Comparison of ENCODE assay signal across 13 mouse cellular contexts in genomic region chr5:45323500-45323899, GRCm38 (mm10).
DNase-seq lines count a peak whose midpoint lies in the region; ATAC-seq lines count a peak whose summit lies in the region.
"Had no signal": no experiment of that assay in that cellular context is flagged by ENCODE, and none has a peak within 500 bp of the region (broad histone marks: within the 10 kb centered on the region; RNA-seq: fewer than 3 reads in every experiment).

No protein-coding gene starts in this region.

- no peaks in the 10 kb centered on the region for H3K36me3 ChIP-seq in kidney, embryonic 15.5 days
- H3K36me3 ChIP-seq: embryonic facial prominence, embryonic 13.5 days; forebrain, embryonic 15.5 days had no signal

- ATAC-seq in kidney, embryonic 15.5 days (replicated peaks; ENCODE audit: low FRiP score) = no peak; the same call in 1 of the 2 replicates
- peak; percentile 99 to 100 for ATAC-seq in hematopoietic stem cell, adult 5-6 weeks (replicated peaks in 1 of 2; ENCODE audit: insufficient read depth in 1 of 2, low FRiP score in 2 of 2, low TSS enrichment in 1 of 2, low read depth in 1 of 2, poor library complexity in 2 of 2, severe bottlenecking in 2 of 2)
- ATAC-seq: forebrain, embryonic 15.5 days had no signal

- H3K9me3 ChIP-seq in kidney, embryonic 15.5 days (replicated peaks) = no peaks in the 10 kb centered on the region
- H3K9me3 ChIP-seq: embryonic facial prominence, embryonic 13.5 days; forebrain, embryonic 15.5 days had no signal

- no peak overlapping the region for H3K4me3 ChIP-seq in kidney, embryonic 15.5 days (replicated peaks)
- H3K4me3 ChIP-seq: embryonic facial prominence, embryonic 13.5 days; forebrain, embryonic 15.5 days; myocyte had no signal

- 60% methylated on average over 4 of the region's 4 CpGs for whole genome bisulfite sequencing in kidney, embryonic 15.5 days

- DNase-seq in kidney, adult 18-20 months = peak; percentile 27
- DNase-seq in adrenal gland, adult 8-10 months = peak; percentile 13
- peak; percentile 1 for DNase-seq in lung, postnatal 36 days
- no peak for DNase-seq in embryo, embryonic 10 days (ENCODE audit: low spot score)
- no peak for DNase-seq in layer of hippocampus, adult 9-11 months
- DNase-seq: cerebellum, adult 8-10 months; gastrocnemius, postnatal 25 days had no signal

- H3K27ac ChIP-seq in kidney, embryonic 15.5 days = no peak overlapping the region
- H3K27ac ChIP-seq: embryonic facial prominence, embryonic 13.5 days; forebrain, embryonic 15.5 days; stomach, postnatal 0 days had no signal

- no peaks in the 10 kb centered on the region for H3K27me3 ChIP-seq in kidney, embryonic 15.5 days
- H3K27me3 ChIP-seq: embryonic facial prominence, embryonic 13.5 days; forebrain, embryonic 15.5 days had no signal

- no peak overlapping the region for H3K9ac ChIP-seq in kidney, embryonic 15.5 days
- H3K9ac ChIP-seq: embryonic facial prominence, embryonic 13.5 days; forebrain, embryonic 15.5 days had no signal

- H3K4me2 ChIP-seq in kidney, embryonic 15.5 days = no peak overlapping the region
- H3K4me2 ChIP-seq: embryonic facial prominence, embryonic 13.5 days; forebrain, embryonic 15.5 days had no signal

- H3K4me1 ChIP-seq in kidney, embryonic 15.5 days = no peaks in the 10 kb centered on the region
- H3K4me1 ChIP-seq: embryonic facial prominence, embryonic 13.5 days; forebrain, embryonic 15.5 days had no signal

Comparison
In these comparisons a context has a peak if more than half of its experiments do, and no peak if none do; other contexts are left out.
1. DNase-seq: peak in kidney, adult 18-20 months (single experiment), adrenal gland, adult 8-10 months (single experiment) and lung, postnatal 36 days (single experiment); none in embryo, embryonic 10 days (single experiment) and layer of hippocampus, adult 9-11 months (single experiment).